Mouse (Mus musculus) liver, embryonic 14.5 days (tissue): ENCODE results near the gene Maml3. TPM values are rescaled to one million over a fixed set of nuclear protein-coding genes. Genes with fewer than 3 reads are reported as not detected.

Experiments
- ATAC-seq: fragments of 200-750 bp; cut with Nextera tagmentation; 2 replicates; pipeline ENCODE4 v1.8.0; 2017; ENCODE audit warnings: moderate number of reproducible peaks, mild to moderate bottlenecking, moderate library complexity; ENCODE audit not compliant: insufficient read depth
- DNase-seq, 3 experiments: peaks; one replicate each; pipeline ENCODE4 v3.0.0-alpha.2; 2012 to 2013; ENCODE audit warnings: low read depth in 3 of 3, low spot score in 3 of 3
- H3K27ac ChIP-seq: fragments of 300-500 bp; sonication (generic); 2 replicates; pipeline ENCODE4 v1.5.1; 2014; ENCODE audit warnings: moderate library complexity, mild to moderate bottlenecking, control low read depth, inconsistent platforms
- H3K27me3 ChIP-seq: fragments of 300-500 bp; sonication (generic); 2 replicates; pipeline ENCODE4 v1.6.1; 2014; ENCODE audit warnings: mild to moderate bottlenecking, low read length, moderate library complexity; ENCODE audit not compliant: control insufficient read depth, insufficient read depth
- H3K36me3 ChIP-seq: fragments of 300-500 bp; sonication (generic); replicated peaks from 2 replicates; pipeline ENCODE4 v1.6.1; 2014; ENCODE audit warnings: low read depth; ENCODE audit not compliant: control insufficient read depth, insufficient read depth
- H3K4me1 ChIP-seq, 2 experiments: fragments of 200-500 bp in 1 of 2; fragments of 300-500 bp in 1 of 2; sonication (generic) in 1 of 2; replicated peaks; 2 replicates each; pipeline ENCODE4 v1.6.1; 2012 to 2014; ENCODE audit warnings: antibody characterized with exemption in 1 of 2, inconsistent platforms in 1 of 2, low read length in 1 of 2; ENCODE audit not compliant: control insufficient read depth in 2 of 2, insufficient read depth in 2 of 2
- H3K4me2 ChIP-seq: fragments of 300-500 bp; sonication (generic); 2 replicates; pipeline ENCODE4 v1.6.1; 2014; ENCODE audit warnings: low read depth, mild to moderate bottlenecking, control low read depth, moderate library complexity
- H3K4me3 ChIP-seq, 2 experiments: fragments of 200-500 bp in 1 of 2; fragments of 300-500 bp in 1 of 2; sonication (generic) in 1 of 2; 2 replicates each; pipeline ENCODE4 v1.5.1; 2012 to 2014; ENCODE audit warnings: low read depth in 2 of 2, low read length in 2 of 2, mild to moderate bottlenecking in 2 of 2, control low read depth in 1 of 2, inconsistent platforms in 1 of 2, moderate library complexity in 1 of 2; ENCODE audit not compliant: insufficient read depth in 1 of 2
- H3K9ac ChIP-seq: fragments of 300-500 bp; sonication (generic); replicated peaks from 2 replicates; pipeline ENCODE4 v1.6.1; 2014; ENCODE audit warnings: mild to moderate bottlenecking, control low read depth, moderate library complexity
- H3K9me3 ChIP-seq: fragments of 300-500 bp; sonication (generic); 2 replicates; pipeline ENCODE4 v1.6.1; 2016; ENCODE audit warnings: low read length, mixed read lengths; ENCODE audit not compliant: control insufficient read depth
- CTCF ChIP-seq: IDR thresholded peaks from 2 replicates; pipeline ENCODE4 v1.5.1; 2016; ENCODE audit warnings: antibody characterized with exemption, low read depth, control low read depth
- EP300 ChIP-seq: IDR thresholded peaks from 2 replicates; pipeline ENCODE4 v1.6.1; 2016; ENCODE audit warnings: antibody characterized with exemption, low read depth
- WGBS: fragments of 180-500 bp; shearing (Covaris S2); extraction: QIAGEN DNeasy Blood & Tissue Kit; methylation state at CpG from one replicate; pipeline ENCODE4 v1.1.7; 2014; ENCODE audit not compliant: insufficient replicate concordance; 5-methylcytosine and 5-hydroxymethylcytosine counted together
- polyA plus RNA-seq, 2 experiments: library from polyadenylated mRNA; depleted of rRNA in 1 of 2; stranded (reverse) in 1 of 2; unstranded in 1 of 2; fragments of >200 nt; fragmentation: Nextera tagmentation in 1 of 2; extraction: Ambion mirVana in 1 of 2; gene quantifications; 2 replicates each; pipeline versions ENCODE4 v1.2.1 to v1.2.3; 2012 to 2014

The Maml3 gene
- polyA plus RNA-seq, 2 experiments: 0.57 to 0.71 TPM

DNA sequence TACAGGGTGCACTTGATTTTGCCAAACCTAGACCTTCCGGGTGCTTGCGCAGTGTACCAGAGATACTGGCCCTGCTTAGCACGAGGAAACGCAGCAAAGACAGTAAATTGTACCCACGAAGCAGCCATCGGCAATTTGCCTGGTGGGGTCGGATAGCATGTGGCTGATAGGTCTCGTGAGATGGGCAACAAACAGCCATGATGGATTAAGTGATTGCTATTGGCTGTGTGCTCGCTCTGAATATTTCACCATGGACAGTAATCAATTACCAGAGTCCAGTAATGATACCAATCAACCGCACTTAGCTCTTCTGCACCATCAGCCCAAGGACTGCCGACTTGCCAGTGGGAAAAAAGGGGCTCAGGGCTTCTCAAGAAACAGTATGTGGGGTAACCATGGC, 150.9 kb downstream of the Maml3 start:
- WGBS: 82% methylated on average over 11 of the region's 11 CpGs
- peaks cover 0 to 7% of the 10 kb centered on the region in 2 experiments; a peak in 1 of 4 replicates for H3K4me1 ChIP-seq
- no peaks in the 10 kb centered on the region for H3K9me3 ChIP-seq
- DNase-seq (no peak), ATAC-seq (no peak)
- H3K4me2 ChIP-seq: no peak overlapping the region
- no peak overlapping the region for H3K9ac ChIP-seq
- H3K27ac ChIP-seq: no peak overlapping the region
- no peaks in the 10 kb centered on the region for H3K36me3 ChIP-seq
- TF ChIP-seq EP300 (no peak), CTCF (no peak)
- H3K4me3 ChIP-seq: no peak overlapping the region
- no peaks in the 10 kb centered on the region for H3K27me3 ChIP-seq

GRCm38 (mm10) chr3:51952728-51953623, 151.9 kb downstream of the Maml3 start:
- TF ChIP-seq CTCF (no peak), EP300 (no peak)
- H3K4me2 ChIP-seq: no peak overlapping the region
- no peak overlapping the region for H3K4me3 ChIP-seq
- H3K27me3 ChIP-seq: no peaks in the 10 kb centered on the region
- H3K4me1 ChIP-seq: peaks cover 0 to 7% of the 10 kb centered on the region in 2 experiments; a peak in 1 of 4 replicates
- no peak overlapping the region for H3K27ac ChIP-seq
- no peak for ATAC-seq
- no peaks in the 10 kb centered on the region for H3K9me3 ChIP-seq
- no peak for DNase-seq
- H3K9ac ChIP-seq: no peak overlapping the region
- H3K36me3 ChIP-seq: no peaks in the 10 kb centered on the region
- WGBS: 61% methylated on average over 33 of the region's 33 CpGs

DNA sequence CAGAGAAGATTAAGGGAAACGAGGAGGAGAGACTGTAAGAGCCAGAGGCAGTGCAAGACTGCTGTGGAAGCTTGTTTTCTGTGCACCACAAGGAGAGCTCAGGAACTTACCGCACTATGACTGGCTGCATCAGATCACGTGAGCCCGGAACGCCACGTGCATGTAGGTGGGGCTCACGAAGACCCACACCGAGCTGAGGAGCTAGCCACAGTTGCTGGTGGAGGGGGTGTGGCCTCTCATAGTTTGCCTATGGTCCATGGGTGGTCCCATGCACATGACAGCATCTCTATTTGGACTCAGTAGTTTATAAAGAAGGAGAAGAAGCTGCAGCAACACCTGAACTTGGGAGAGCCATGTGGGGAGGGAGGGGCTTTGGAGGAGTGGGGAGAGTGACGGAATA, 152.6 kb downstream of the Maml3 start:
- Histone ChIP-seq H3K4me1 (peaks cover 0 to 7% of the 10 kb centered on the region in 2 experiments; a peak in 1 of 4 replicates), H3K36me3 (no peaks in the 10 kb centered on the region), H3K27ac (no peak overlapping the region), H3K9me3 (no peaks in the 10 kb centered on the region), H3K4me3 (no peak overlapping the region), H3K27me3 (no peaks in the 10 kb centered on the region), H3K4me2 (no peak overlapping the region), H3K9ac (no peak overlapping the region)
- TF ChIP-seq CTCF (no peak), EP300 (no peak)
- no peak for DNase-seq
- WGBS: 77% methylated on average over 9 of the region's 9 CpGs
- ATAC-seq: no peak

GRCm38 (mm10) chr3:51949651-51950050, 155.2 kb downstream of the Maml3 start:
- Histone ChIP-seq H3K27ac (no peak overlapping the region), H3K36me3 (no peaks in the 10 kb centered on the region), H3K4me2 (no peak overlapping the region), H3K9ac (no peak overlapping the region), H3K4me1 (peaks cover 0 to 7% of the 10 kb centered on the region in 2 experiments; a peak in 1 of 4 replicates), H3K9me3 (no peaks in the 10 kb centered on the region), H3K27me3 (no peaks in the 10 kb centered on the region), H3K4me3 (no peak overlapping the region)
- 75% methylated on average over 8 of the region's 8 CpGs for WGBS
- DNase-seq (no peak), ATAC-seq (no peak)
- no peak for TF ChIP-seq EP300
- TF ChIP-seq CTCF: no peak

DNA sequence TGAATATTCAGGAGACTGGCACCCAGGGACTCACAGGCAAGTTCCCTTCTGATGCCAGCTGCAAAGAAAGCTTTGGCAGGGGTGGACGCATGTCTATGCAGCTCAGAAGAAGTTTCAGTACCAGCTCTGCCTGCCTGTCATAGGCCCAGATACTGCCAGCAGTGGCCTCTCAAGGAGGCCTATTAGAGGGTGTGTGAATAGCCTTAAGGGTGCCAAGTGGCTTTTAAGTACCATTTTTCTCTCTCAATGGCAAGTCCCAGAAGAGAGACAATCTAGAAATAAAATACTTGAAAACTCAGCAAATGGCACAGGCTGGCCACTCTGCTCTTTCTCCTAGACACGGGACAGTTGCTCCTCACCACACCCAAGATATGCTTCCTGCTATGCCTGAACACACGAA, 157.7 kb downstream of the Maml3 start:
- Histone ChIP-seq H3K9me3 (no peaks in the 10 kb centered on the region), H3K4me1 (peaks cover 0 to 4% of the 10 kb centered on the region in 2 experiments; a peak in 1 of 4 replicates), H3K27ac (no peak overlapping the region), H3K27me3 (no peaks in the 10 kb centered on the region), H3K4me3 (no peak overlapping the region), H3K4me2 (no peak overlapping the region), H3K36me3 (no peaks in the 10 kb centered on the region), H3K9ac (no peak overlapping the region)
- no peak for TF ChIP-seq CTCF
- no peak for TF ChIP-seq EP300
- DNase-seq (no peak), ATAC-seq (no peak)
- WGBS: 44% methylated on average over 3 of the region's 3 CpGs
